Mouse (Mus musculus): ENCODE data around the gene Tpra1. TPM values are rescaled to one million over a fixed set of nuclear protein-coding genes. Genes with fewer than 3 reads are reported as not detected.

Tpra1 gene
- polyA plus RNA-seq, 1 experiment from 2014 or later = 81.6 TPM

DNA sequence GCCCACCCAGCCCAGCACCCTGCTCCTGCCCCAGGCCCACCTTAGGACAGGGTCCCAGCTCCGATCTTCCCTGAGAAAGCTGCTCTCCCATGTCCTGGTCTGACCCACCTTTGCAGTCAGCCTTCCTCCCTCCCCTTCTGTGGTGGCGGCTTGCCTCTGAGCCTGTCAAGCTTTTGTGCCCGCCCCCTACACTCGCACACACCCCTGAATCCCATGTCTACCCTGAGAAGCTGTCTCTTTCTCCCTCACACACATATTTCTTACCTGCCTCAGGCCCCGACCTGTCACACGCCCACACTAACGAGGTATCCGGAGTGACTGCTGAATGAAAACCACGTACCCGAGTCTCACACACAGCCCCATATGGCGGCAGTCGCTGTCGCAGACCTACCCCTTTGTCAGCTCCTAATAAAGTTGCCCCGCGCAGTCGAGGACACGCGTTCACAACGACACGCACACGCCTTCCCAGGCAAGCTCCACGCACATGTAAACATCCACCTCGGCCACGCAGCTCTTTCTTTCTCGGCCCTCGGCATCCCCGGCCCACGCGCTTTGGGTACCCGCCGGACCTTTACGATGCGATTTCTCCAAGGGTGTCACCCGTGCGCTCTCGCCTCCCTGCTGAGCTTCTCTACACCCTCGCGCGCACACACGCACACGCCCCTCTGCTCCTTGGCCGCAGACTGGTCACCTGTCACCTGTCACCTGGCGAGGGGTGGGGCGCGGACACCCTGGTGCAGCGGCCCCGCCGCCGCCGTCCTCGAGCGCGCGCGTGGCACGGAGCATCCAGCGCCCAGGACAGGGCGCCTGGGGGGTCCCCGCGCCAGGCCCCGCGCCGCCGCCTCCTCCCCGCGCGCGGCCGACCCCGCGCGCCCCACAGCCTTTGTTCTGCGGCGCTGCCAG, 27.8 kb upstream of the Tpra1 start:
- Histone ChIP-seq H3K4me2 (replicated peaks; ENCODE audit: low read depth) (peak overlapping the region; percentile 95), H3K4me3 (ENCODE audit: low read depth, low read length) (peak overlapping the region; percentile 66), H3K36me3 (ENCODE audit: control insufficient read depth, insufficient read depth) (no peaks in the 10 kb centered on the region), H3K27ac (ENCODE audit: low read depth, low read length) (no peak overlapping the region), H3K9ac (ENCODE audit: low read depth, low read length) (peak overlapping the region; percentile 66), H3K27me3 (replicated peaks; ENCODE audit: control insufficient read depth, insufficient read depth, low read length) (peaks cover 13% of the 10 kb centered on the region), H3K9me3 (ENCODE audit: control insufficient read depth) (no peaks in the 10 kb centered on the region), H3K4me1 (replicated peaks; ENCODE audit: control insufficient read depth, insufficient read depth, low read length) (no peaks in the 10 kb centered on the region; the same call in none of the 2 replicates)
- peak; percentile 58 for ATAC-seq
- WGBS = 2% methylated on average over 69 of the region's 74 CpGs
- TF ChIP-seq CTCF (IDR thresholded peaks at IDR 0.05; ENCODE audit: low read depth) = no peak

GRCm38 (mm10) chr6:88874868-88875508, 27.1 kb upstream of the Tpra1 start, which contains the start of gene Podxl2:
TSS of gene Podxl2 (minus strand) at chr6:88875044.
- H3K9ac ChIP-seq (ENCODE audit: low read depth, low read length) = peak within 1 kb of the TSS; percentile 66
- H3K9me3 ChIP-seq (ENCODE audit: control insufficient read depth) = no peaks in the 10 kb centered on the region
- H3K27me3 ChIP-seq (replicated peaks; ENCODE audit: control insufficient read depth, insufficient read depth, low read length) = peaks cover 13% of the 10 kb centered on the region
- no peak for TF ChIP-seq CTCF (IDR thresholded peaks at IDR 0.05; ENCODE audit: low read depth)
- no peaks in the 10 kb centered on the region; the same call in none of the 2 replicates for H3K4me1 ChIP-seq (replicated peaks; ENCODE audit: control insufficient read depth, insufficient read depth, low read length)
- H3K36me3 ChIP-seq (ENCODE audit: control insufficient read depth, insufficient read depth) = no peaks in the 10 kb centered on the region
- 7% methylated on average over 53 of the region's 63 CpGs for WGBS
- peak within 1 kb of the TSS; percentile 95 for H3K4me2 ChIP-seq (replicated peaks; ENCODE audit: low read depth)
- peak within 1 kb of the TSS; percentile 66 for H3K4me3 ChIP-seq (ENCODE audit: low read depth, low read length)
- H3K27ac ChIP-seq (ENCODE audit: low read depth, low read length) = no peak within 1 kb of the TSS
- peak; percentile 76 for ATAC-seq

DNA sequence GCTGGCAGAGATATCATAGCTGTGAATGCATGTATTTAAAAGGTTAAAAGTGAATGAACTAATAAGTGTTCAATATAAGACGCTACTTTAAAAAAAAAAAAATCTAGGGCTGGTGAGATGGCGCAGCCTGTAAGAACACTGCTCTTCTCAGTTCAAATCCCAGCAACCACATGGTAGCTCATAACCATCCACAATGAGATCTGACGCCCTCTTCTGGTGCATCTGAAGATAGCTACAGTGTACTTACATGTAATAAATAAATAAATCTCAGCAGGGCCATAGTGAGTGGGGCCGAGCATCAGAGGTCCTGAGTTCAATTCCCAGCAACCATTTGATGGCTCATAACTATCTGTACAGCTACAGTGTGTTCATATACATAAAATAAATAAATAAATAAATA, 22.6 kb upstream of the Tpra1 start:
- H3K4me3 ChIP-seq (ENCODE audit: low read depth, low read length) = no peak overlapping the region
- no peaks in the 10 kb centered on the region for H3K9me3 ChIP-seq (ENCODE audit: control insufficient read depth)
- no peak overlapping the region for H3K27ac ChIP-seq (ENCODE audit: low read depth, low read length)
- peak; percentile 48 for TF ChIP-seq CTCF (IDR thresholded peaks at IDR 0.05; ENCODE audit: low read depth)
- no peak for ATAC-seq
- H3K9ac ChIP-seq (ENCODE audit: low read depth, low read length) = no peak overlapping the region
- WGBS = 63% methylated on average over 4 of the region's 4 CpGs
- H3K36me3 ChIP-seq (ENCODE audit: control insufficient read depth, insufficient read depth) = peaks cover 28% of the 10 kb centered on the region
- H3K4me1 ChIP-seq (replicated peaks; ENCODE audit: control insufficient read depth, insufficient read depth, low read length) = no peaks in the 10 kb centered on the region; the same call in 1 of the 2 replicates
- peaks cover 3% of the 10 kb centered on the region for H3K27me3 ChIP-seq (replicated peaks; ENCODE audit: control insufficient read depth, insufficient read depth, low read length)
- no peak overlapping the region for H3K4me2 ChIP-seq (replicated peaks; ENCODE audit: low read depth)

DNA sequence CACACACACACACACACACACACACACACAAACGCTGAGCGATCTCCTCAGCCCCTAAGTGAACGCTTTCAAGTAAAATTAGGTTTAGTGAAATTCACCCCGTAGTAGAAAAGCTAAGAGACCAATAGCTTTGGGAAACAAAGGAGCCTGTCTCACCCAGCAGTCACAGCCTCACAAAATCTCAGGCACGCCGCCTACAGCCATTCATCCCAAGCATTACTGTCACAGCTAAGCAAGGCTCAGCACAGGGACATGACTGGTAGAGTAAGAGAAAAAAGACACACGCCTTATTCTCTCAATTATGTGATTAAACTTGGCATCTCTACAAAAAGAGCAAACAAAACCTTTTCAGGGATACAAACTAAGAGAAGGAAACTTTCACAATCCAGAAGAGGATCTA, 20.7 kb upstream of the Tpra1 start:
- Histone ChIP-seq H3K9me3 (ENCODE audit: control insufficient read depth) (no peaks in the 10 kb centered on the region), H3K4me1 (replicated peaks; ENCODE audit: control insufficient read depth, insufficient read depth, low read length) (no peaks in the 10 kb centered on the region), H3K36me3 (ENCODE audit: control insufficient read depth, insufficient read depth) (peaks cover 40% of the 10 kb centered on the region), H3K4me2 (replicated peaks; ENCODE audit: low read depth) (no peak overlapping the region), H3K9ac (ENCODE audit: low read depth, low read length) (no peak overlapping the region), H3K27me3 (replicated peaks; ENCODE audit: control insufficient read depth, insufficient read depth, low read length) (no peaks in the 10 kb centered on the region), H3K27ac (ENCODE audit: low read depth, low read length) (no peak overlapping the region), H3K4me3 (ENCODE audit: low read depth, low read length) (no peak overlapping the region)
- 81% methylated on average over 7 of the region's 7 CpGs for WGBS
- ATAC-seq = no peak
- TF ChIP-seq CTCF (IDR thresholded peaks at IDR 0.05; ENCODE audit: low read depth) = no peak

GRCm38 (mm10) chr6:88884195-88884594, 17.9 kb upstream of the Tpra1 start:
- no peaks in the 10 kb centered on the region for H3K27me3 ChIP-seq (replicated peaks; ENCODE audit: control insufficient read depth, insufficient read depth, low read length)
- H3K27ac ChIP-seq (ENCODE audit: low read depth, low read length) = peak overlapping the region; percentile 54
- peaks cover 66% of the 10 kb centered on the region for H3K36me3 ChIP-seq (ENCODE audit: control insufficient read depth, insufficient read depth)
- H3K9ac ChIP-seq (ENCODE audit: low read depth, low read length) = no peak overlapping the region
- WGBS = 64% methylated on average over 10 of the region's 10 CpGs
- no peak overlapping the region for H3K4me3 ChIP-seq (ENCODE audit: low read depth, low read length)
- H3K9me3 ChIP-seq (ENCODE audit: control insufficient read depth) = no peaks in the 10 kb centered on the region
- H3K4me2 ChIP-seq (replicated peaks; ENCODE audit: low read depth) = no peak overlapping the region
- peak; percentile 26; the same call in 1 of the 2 replicates for ATAC-seq
- no peak for TF ChIP-seq CTCF (IDR thresholded peaks at IDR 0.05; ENCODE audit: low read depth)
- H3K4me1 ChIP-seq (replicated peaks; ENCODE audit: control insufficient read depth, insufficient read depth, low read length) = no peaks in the 10 kb centered on the region

DNA sequence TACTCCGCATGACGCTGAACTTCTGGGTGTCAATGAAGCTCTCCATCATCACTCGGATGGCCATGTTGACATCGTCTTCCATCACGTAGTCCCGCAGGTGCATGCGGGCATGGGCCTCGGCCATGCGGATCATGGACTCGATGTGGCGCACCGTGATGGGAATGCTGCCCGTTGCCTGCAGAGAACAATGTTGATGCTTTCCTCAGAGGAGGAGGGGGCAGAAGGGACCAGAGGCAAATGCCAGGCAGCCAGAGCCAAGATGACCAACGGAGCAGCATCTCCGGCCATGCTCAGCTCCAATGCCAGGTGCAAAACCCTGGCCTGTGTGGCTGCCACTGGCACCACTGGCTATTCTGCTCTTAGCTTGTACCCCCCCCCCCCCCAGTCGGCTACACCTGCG, 17.4 kb upstream of the Tpra1 start:
- H3K4me1 ChIP-seq (replicated peaks; ENCODE audit: control insufficient read depth, insufficient read depth, low read length) = no peaks in the 10 kb centered on the region
- H3K36me3 ChIP-seq (ENCODE audit: control insufficient read depth, insufficient read depth) = peaks cover 71% of the 10 kb centered on the region
- no peak for TF ChIP-seq CTCF (IDR thresholded peaks at IDR 0.05; ENCODE audit: low read depth)
- 92% methylated on average over 17 of the region's 17 CpGs for WGBS
- no peaks in the 10 kb centered on the region for H3K9me3 ChIP-seq (ENCODE audit: control insufficient read depth)
- H3K27ac ChIP-seq (ENCODE audit: low read depth, low read length) = peak overlapping the region; percentile 54; the same call in 1 of the 2 replicates
- ATAC-seq = no peak
- H3K4me2 ChIP-seq (replicated peaks; ENCODE audit: low read depth) = no peak overlapping the region
- H3K4me3 ChIP-seq (ENCODE audit: low read depth, low read length) = no peak overlapping the region
- H3K27me3 ChIP-seq (replicated peaks; ENCODE audit: control insufficient read depth, insufficient read depth, low read length) = no peaks in the 10 kb centered on the region
- H3K9ac ChIP-seq (ENCODE audit: low read depth, low read length) = no peak overlapping the region
